Mouse (Mus musculus) forebrain, embryonic 14.5 days (tissue): ENCODE measurements around the gene Vps13d. TPM values are rescaled to one million over a fixed set of nuclear protein-coding genes. Genes with fewer than 3 reads are reported as not detected.

Experiments used
- polyA plus RNA-seq: library from polyadenylated mRNA; unstranded; fragments of >200 nt; fragmentation: Nextera tagmentation; extraction: Ambion mirVana; gene quantifications from 2 replicates; pipeline ENCODE4 v1.2.1, GENCODE M21; 2014

Vps13d gene
- polyA plus RNA-seq, 1 experiment from 2014 or later = 9.0 TPM

Other genes starting within 250 kb of the Vps13d start
- 1.9 and 2.6 TPM in 2 replicates for gene Tnfrsf1b, start 51.9 kb upstream of the Vps13d start, polyA plus RNA-seq
- gene Tnfrsf8, start 120.2 kb upstream of the Vps13d start, polyA plus RNA-seq = 0.09 and 0.15 TPM in 2 replicates